Mouse (Mus musculus): ENCODE results near the gene Efcab14.
A peak's percentile ranks its signal among the peaks of the same experiment; 100 is the strongest.

The Efcab14 gene

GRCm38 (mm10) chr4:115777627-115778026, 40.1 kb downstream of the Efcab14 start:
- no peak for DNase-seq (ENCODE audit: low spot score in 2 of 2)

GRCm38 (mm10) chr4:115780269-115780668, 42.7 kb downstream of the Efcab14 start:
- no peak for DNase-seq (ENCODE audit: low spot score in 2 of 2)

- no peak for DNase-seq (ENCODE audit: low spot score in 2 of 2)
Observed at GRCm38 (mm10) chr4:115780918-115781317, 43.4 kb downstream of the Efcab14 start, which contains the start of gene Tex38. TSS of gene Tex38 (minus strand) at chr4:115781018.

- no peak for DNase-seq (ENCODE audit: low spot score in 2 of 2)
Observed at GRCm38 (mm10) chr4:115782026-115782805, 44.7 kb downstream of the Efcab14 start.

GRCm38 (mm10) chr4:115784769-115785510, 47.4 kb downstream of the Efcab14 start, which contains the start of gene Atpaf1:
TSS of gene Atpaf1 (plus strand) at chr4:115784812.
- peak; percentile 73 to 82 for DNase-seq (ENCODE audit: low spot score in 2 of 2)

GRCm38 (mm10) chr4:115785511-115786034, 48.0 kb downstream of the Efcab14 start:
- DNase-seq (ENCODE audit: low spot score in 2 of 2): no peak

GRCm38 (mm10) chr4:115790864-115791263, 53.3 kb downstream of the Efcab14 start:
- no peak for DNase-seq (ENCODE audit: low spot score in 2 of 2)

- DNase-seq (ENCODE audit: low spot score in 2 of 2): no peak
Observed at GRCm38 (mm10) chr4:115795360-115795759, 57.8 kb downstream of the Efcab14 start.

- DNase-seq (ENCODE audit: low spot score in 2 of 2): no peak
Observed at GRCm38 (mm10) chr4:115799981-115800380, 62.4 kb downstream of the Efcab14 start.

GRCm38 (mm10) chr4:115812326-115812725, 74.8 kb downstream of the Efcab14 start:
- DNase-seq (ENCODE audit: low spot score in 2 of 2): no peak

- DNase-seq (ENCODE audit: low spot score in 2 of 2): no peak
Observed at GRCm38 (mm10) chr4:115815606-115816005, 78.1 kb downstream of the Efcab14 start.

- DNase-seq (ENCODE audit: low spot score in 2 of 2): no peak
Observed at GRCm38 (mm10) chr4:115820199-115820598, 82.7 kb downstream of the Efcab14 start.

GRCm38 (mm10) chr4:115820944-115821343, 83.4 kb downstream of the Efcab14 start:
- DNase-seq (ENCODE audit: low spot score in 2 of 2): peak in 1 of 2 experiments; percentile 6

- DNase-seq (ENCODE audit: low spot score in 2 of 2): peak in 1 of 2 experiments; percentile 4
Observed at GRCm38 (mm10) chr4:115821431-115821830, 83.9 kb downstream of the Efcab14 start.

GRCm38 (mm10) chr4:115821928-115822327, 84.4 kb downstream of the Efcab14 start:
- no peak for DNase-seq (ENCODE audit: low spot score in 2 of 2)

GRCm38 (mm10) chr4:115824178-115824577, 86.6 kb downstream of the Efcab14 start:
- no peak for DNase-seq (ENCODE audit: low spot score in 2 of 2)

GRCm38 (mm10) chr4:115825271-115825670, 87.7 kb downstream of the Efcab14 start:
- DNase-seq (ENCODE audit: low spot score in 2 of 2): no peak
